Mouse (Mus musculus) megakaryocyte progenitor cell, adult 5-6 weeks (primary cell): ENCODE data around the gene Gm11992. TPM values are rescaled to one million over a fixed set of nuclear protein-coding genes. Genes with fewer than 3 reads are reported as not detected.

Experiments
- ATAC-seq: replicated peaks from 2 replicates; pipeline ENCODE4 v1.8.0; 2016; ENCODE audit warnings: mild to moderate bottlenecking, moderate TSS enrichment, inconsistent platforms; ENCODE audit not compliant: poor library complexity
- total RNA-seq, 2 experiments: library from RNA; stranded (forward) in 1 of 2; stranded (reverse) in 1 of 2; fragments of 157-497, 149-512 nt in 1 of 2; fragments of 200-1000 nt in 1 of 2; gene quantifications; 2 replicates each; pipeline versions ENCODE4 v1.2.3 to v1.2.4; 2015 to 2017

Gene Gm11992
- total RNA-seq, 2 experiments from 2014 or later = not detected

- ATAC-seq = no peak
Observed at GRCm38 (mm10) chr11:9115367-9116120, 67.2 kb downstream of the Gm11992 start.

- ATAC-seq = no peak
Observed at GRCm38 (mm10) chr11:9116121-9116520, 67.7 kb downstream of the Gm11992 start.

GRCm38 (mm10) chr11:9116916-9117315 lies 68.5 kb downstream of the Gm11992 start:
- no peak for ATAC-seq

GRCm38 (mm10) chr11:9117358-9118049 lies 69.1 kb downstream of the Gm11992 start:
- ATAC-seq = peak; percentile 69

- no peak for ATAC-seq
Observed at GRCm38 (mm10) chr11:9118050-9118420, 69.6 kb downstream of the Gm11992 start, which contains the start of gene Upp1. Gene Upp1, plus strand, starts transcription at chr11:9118103.

- ATAC-seq = peak; percentile 79
Observed at GRCm38 (mm10) chr11:9118421-9119121, 70.2 kb downstream of the Gm11992 start.

Other genes with a start within 250 kb of the Gm11992 start
- gene Pkd1l1, start 75.3 kb upstream of the Gm11992 start, total RNA-seq (2015) = 0.02 TPM in 1 of 2 replicates, not detected in the other
- gene Pkd1l1, start 75.3 kb upstream of the Gm11992 start, total RNA-seq (2017) = not detected in 2 replicates
- 21.2 and 29.5 TPM in 2 replicates for gene Hus1, start 37.4 kb upstream of the Gm11992 start, total RNA-seq (2015)
- gene Hus1, start 37.4 kb upstream of the Gm11992 start, total RNA-seq (2017) = 17.5 and 23.7 TPM in 2 replicates
- gene Sun3, start 397 bp downstream of the Gm11992 start, total RNA-seq (2015) = not detected in 2 replicates
- not detected in 2 replicates for gene Sun3, start 397 bp downstream of the Gm11992 start, total RNA-seq (2017)
- gene Upp1, start 69.5 kb downstream of the Gm11992 start, total RNA-seq (2015) = 0.89 TPM in 1 of 2 replicates, not detected in the other
- gene Upp1, start 69.5 kb downstream of the Gm11992 start, total RNA-seq (2017) = not detected in 2 replicates
- 17.4 and 23.5 TPM in 2 replicates for gene Abca13, start 143.3 kb downstream of the Gm11992 start, total RNA-seq (2015)
- gene Abca13, start 143.3 kb downstream of the Gm11992 start, total RNA-seq (2017) = 13.9 and 14.1 TPM in 2 replicates